Mouse (Mus musculus): ENCODE measurements at regions not wholly inside any gene's neighbourhood (a gene's known extent, or its start where the extent isn't known, plus 50 kb on each side); places are given as distances from the start of the nearest gene placed in this dataset.

DNA sequence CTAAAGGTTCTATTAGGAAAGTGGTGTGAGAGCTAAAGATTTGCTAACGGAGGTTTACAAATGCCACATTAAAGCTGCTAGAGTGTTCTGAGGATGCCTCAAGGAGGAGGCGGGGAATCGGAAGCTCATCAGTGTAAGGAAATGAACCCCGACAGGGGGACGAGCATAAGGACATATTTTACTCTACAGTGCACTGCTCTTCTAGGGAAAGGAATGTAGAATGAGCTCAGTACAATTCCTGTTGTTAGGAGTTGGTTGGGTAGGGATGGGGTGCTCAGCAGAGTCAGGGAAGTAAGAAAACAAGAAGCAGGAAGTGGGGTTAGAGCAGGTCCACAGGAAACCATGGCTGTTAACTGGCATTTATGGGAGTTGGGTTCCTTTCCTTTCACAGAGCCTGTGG lies 54.6 kb downstream of the Mex3b start:
- DNase-seq (ENCODE audit: low spot score in 2 of 2), result no peak
- intact Hi-C loops (cut with DNase I), result loop anchor here (5.0 kb wide), 1 partner anchor 221 kb away; no protein-coding TSS in a partner anchor

DNA sequence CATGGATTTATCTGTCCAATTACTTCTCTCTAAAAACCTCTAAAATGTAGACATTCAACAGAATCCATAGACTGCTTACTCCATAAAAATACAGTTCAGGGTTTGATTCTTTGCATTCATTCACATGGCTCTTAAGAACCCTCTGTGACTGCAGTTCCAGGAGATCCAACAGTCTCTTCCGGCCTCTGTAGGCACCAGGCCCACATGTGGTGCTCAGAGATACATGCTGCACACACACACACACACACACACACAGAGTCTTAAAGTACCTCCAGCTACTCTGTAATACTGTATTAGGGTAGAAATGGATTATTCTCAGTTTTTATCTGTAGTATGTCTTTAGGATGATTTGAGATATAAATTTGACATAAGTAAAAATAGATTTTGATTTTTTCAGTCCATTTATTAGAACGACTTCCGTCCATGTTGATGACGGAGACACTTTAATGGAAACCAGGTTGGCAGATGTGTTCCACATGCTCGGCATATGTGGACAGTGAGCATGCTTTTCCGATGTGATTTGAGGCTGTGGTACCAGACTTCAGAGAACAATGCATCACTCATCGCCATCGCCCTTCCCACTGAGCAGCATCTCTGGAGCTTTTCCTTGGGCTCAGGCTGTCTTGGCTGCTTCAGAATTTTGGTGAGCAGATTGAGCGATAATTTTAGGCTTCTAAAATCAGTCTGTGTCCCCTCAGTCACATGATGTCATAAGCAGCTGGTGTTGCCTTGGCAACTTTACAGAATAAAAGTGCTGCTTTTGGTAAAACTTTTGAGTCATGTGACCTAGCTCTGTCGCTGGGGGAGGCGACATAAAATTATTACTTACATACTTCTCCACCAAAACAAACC lies 56.3 kb downstream of the Mex3b start:
- peak; percentile 82 to 97 for DNase-seq (ENCODE audit: low spot score in 2 of 2)
- intact Hi-C loops (cut with DNase I), result loop anchor here (1.0 to 5.0 kb wide), 7 partner anchors 9 to 458 kb away; no protein-coding TSS in a partner anchor

DNA sequence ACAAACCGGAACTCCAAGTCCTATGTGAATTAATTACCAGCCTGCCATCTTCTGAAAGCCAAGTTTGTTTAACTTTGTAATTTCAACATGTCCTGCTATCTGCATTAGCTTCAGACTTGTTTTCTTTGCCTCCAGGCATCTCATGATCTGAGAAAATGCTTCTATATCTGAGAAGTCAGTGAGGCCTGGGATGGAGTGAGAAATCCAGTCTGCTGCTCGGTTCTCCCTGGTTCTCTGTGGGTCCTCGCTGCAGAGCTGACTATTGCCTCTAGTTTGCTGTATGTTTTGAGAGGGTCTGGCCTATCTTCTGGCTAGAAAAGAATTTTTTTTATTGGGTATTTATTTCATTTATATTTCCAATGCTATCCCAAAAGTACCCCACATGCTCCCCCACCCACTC lies 57.0 kb downstream of the Mex3b start:
- intact Hi-C loops (cut with DNase I), result loop anchor here (5.0 kb wide), 1 partner anchor 218 kb away; no protein-coding TSS in a partner anchor
- DNase-seq (ENCODE audit: low spot score in 2 of 2), result no peak

DNA sequence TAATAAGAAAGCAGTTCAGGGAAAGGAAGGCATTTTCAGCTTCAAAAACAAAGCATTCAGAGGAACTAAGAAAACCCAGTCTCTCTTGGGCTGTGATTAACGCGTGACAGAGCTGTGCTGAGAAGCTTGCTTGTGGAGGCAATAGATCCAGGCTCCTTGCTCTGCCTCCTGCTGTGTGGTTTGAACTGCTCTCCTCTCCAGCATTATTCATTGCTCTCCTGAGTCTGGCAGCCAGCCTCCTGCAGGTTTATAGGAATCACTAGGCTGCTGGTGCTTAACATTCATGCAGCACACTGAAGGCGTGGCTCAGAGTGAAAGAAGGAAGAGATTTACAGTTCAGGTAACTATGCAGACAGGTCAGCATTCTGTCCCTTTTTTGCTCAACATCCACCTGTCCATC lies 71.2 kb downstream of the Mex3b start:
- no peak for DNase-seq (ENCODE audit: low spot score in 2 of 2)
- intact Hi-C loops (cut with DNase I), result no loop called here

DNA sequence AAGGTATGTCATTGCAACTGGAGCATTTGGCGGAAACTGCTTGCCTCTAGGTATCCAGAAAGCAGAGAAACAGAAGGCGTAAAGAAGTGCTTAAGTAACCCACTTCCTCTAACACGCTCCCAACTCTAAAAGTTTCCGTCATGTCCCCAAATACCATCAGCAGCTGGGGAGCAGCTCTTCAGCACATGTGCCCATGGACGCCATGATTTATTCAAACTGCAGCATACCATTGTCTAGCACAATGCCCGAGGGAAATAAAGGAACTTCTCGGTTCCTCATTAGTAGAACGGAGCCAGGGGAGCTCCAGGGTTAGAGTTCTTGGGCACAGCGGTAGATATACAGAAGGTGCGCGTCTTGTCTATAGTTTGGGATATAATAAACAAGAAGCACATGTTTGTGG lies 72.4 kb downstream of the Mex3b start:
- DNase-seq (ENCODE audit: low spot score in 2 of 2), result no peak
- intact Hi-C loops (cut with DNase I), result no loop called here

DNA sequence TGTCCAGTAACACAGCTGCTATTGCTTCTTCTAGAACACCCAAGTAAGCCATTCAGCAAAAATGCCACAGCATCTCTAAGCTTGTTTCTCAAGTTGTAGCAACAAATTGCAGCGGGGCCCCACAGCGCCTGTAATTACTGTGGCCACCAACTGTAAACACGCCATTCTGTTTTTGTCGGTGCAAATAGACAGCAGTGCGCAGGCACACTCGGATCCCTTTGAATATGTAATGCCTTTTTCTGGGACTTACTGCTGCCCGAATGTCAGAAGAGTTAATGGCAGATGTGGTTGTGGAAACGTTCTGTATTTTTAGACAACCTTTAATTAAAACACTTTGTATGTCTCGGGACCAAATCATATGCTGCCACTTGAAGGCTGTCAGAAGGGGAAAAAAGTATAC lies 76.2 kb downstream of the Mex3b start:
- intact Hi-C loops (cut with DNase I), result no loop called here
- DNase-seq (ENCODE audit: low spot score in 2 of 2), result peak; percentile 45 to 49

DNA sequence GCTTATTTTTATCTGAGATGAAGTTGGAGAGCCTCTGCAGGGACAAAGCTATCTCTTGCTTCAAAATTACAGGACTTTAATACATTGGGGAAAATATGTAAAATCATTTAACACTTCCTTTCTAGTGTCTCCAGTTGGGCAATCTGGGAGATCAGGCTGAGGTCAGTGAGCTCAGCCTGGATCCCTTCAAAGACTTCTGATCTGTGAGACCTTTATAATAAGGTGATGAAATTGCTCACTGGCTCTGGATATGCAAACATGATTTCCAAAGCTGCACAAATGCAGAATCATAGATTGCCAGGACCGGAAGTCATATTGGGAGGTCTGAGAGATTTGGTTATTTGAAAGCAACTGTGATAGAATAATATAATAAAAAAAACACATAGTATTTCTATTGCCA lies 76.7 kb downstream of the Mex3b start:
- DNase-seq (ENCODE audit: low spot score in 2 of 2), result no peak

DNA sequence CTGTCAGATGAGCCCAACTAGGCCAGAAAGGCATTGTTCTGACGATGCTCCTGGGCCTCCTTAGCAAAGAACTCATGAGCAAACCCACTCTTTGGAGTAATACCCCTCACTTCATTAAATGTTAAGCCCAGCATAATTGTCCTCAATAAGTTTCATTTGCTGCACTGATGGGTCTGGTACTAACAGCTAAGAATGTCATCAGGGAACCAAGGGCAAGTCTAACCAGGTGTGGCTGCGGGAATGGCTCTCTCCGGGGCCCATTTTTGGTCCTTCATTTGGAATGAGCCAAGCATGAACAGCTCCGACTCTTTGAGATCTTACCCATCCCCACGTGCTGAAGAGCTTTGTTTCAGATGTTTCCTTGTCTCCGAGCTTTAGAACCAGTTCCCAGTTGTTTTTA lies 82.2 kb downstream of the Mex3b start:
- no peak for DNase-seq (ENCODE audit: low spot score in 2 of 2)
- intact Hi-C loops (cut with DNase I), result no loop called here

More for the DNA sequence above, 76.7 kb downstream of the Mex3b start:
- intact Hi-C loops (cut with DNase I), result no loop called here

DNA sequence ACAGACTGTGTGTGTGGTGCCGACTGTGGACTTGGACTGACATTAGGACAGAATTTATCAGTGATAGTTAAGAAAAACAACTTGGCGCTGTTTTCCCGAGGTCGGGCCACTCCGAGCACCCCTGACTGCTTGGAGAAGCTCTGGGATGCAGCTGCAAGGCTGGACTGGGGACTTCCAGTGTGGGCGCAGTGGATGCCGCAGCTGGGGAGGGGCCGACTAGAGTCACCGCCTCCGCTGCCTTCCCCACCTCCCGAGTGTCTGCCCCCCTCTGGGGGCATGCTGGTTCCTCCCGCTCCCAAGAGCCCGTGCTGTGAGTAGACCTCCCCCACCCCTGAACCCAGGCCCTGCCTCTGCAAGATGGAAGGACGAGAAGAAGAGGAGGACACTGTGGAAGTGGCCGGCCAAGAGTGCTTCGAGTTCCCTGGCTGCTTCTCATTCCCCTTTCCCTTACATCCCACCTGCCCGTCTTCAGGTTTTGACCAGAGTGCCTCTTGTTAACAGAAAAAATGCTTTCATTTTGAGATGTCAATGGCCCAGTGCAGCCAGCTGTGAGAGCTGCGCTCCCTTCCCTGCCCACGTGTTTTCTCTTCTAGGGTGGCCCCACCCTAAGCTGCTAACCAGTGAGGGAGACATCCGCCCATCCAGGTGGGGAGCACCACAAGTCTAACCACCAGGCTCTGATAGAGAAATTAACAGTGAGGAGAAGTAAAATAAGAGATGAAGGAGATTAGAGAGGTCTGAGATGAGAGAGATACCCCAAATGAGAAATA lies 90.3 kb downstream of the Mex3b start:
- DNase-seq (ENCODE audit: low spot score in 2 of 2), result no peak
- intact Hi-C loops (cut with DNase I), result no loop called here

DNA sequence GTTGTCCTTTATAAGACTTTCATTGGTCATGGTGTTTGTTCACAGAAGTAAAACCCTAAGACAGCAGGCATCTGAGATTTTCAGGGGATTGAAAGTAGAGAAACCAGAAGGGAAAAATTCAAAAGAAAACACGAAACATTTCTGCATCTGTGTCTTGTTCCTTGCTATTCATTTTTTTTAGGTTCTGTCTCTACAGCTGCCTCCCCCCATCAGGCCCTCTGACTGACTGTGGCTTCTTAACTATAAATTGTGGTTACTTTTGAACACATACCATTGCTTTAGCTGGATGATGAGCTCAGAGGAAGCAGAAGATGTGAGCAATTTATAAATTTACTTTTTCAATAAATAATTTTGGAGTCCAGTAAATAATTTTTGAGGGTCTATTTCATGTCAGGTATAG lies 103.5 kb downstream of the Mex3b start:
- DNase-seq (ENCODE audit: low spot score in 2 of 2), result no peak
- intact Hi-C loops (cut with DNase I), result no loop called here

DNA sequence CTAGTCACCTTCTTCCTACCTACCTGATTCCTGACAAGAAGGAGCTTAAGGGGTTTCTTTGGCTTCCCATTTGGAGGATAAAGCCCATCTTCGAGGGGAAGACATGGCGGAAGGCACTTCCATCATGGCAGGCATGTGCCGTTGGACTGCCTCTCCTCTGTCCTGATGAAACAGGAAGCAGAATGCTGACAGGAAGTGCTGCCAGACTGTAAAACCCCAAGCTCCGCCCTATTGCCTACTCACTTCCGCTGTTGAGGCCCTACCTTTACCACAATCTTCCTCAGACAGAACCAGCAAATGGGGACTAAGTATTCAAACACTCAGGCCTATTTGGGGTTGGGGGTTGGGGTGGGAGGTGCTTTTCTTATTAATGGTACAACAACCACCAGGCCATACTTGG lies 104.1 kb downstream of the Mex3b start:
- no peak for DNase-seq (ENCODE audit: low spot score in 2 of 2)

DNA sequence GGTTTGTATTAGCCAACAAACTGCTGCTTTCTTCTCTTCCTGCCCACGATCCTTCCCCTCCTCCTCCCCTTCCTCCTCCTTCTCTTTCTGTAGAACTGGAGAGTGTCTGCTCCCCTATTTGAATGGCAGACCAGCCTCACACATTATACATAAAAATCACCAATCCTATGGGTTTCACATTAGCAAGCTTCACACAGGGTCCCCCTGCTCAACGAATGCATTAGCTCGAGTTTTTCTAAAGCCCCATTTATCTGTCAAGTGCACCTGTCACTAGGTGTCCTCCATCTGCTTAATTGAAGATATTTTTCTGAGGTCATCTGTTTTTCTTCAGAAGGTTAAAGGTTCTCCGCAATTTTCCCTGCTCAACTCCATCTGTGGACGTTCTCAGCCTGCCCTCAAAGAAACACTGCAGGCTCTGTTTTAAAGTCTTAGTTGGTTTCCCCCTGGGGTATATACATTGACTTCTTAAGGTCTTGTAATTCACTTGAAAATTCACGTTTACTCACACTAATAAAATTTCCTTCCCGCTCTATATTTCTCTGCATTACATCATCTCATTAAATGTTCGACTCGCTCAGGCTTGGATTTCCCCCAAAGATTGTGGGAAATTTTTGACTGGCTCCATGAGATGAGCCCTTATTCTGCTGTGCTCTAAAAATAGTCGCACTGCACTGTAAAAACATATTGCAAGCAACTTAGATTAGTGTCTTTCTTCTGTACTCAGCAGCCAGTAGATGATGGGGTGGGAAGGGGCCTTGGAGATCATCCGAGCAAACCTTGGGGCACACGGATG lies 105.3 kb downstream of the Mex3b start:
- DNase-seq (ENCODE audit: low spot score in 2 of 2), result peak in 1 of 2 experiments; percentile 43
- intact Hi-C loops (cut with DNase I), result no loop called here

More for the DNA sequence above, 104.1 kb downstream of the Mex3b start:
- intact Hi-C loops (cut with DNase I), result no loop called here

DNA sequence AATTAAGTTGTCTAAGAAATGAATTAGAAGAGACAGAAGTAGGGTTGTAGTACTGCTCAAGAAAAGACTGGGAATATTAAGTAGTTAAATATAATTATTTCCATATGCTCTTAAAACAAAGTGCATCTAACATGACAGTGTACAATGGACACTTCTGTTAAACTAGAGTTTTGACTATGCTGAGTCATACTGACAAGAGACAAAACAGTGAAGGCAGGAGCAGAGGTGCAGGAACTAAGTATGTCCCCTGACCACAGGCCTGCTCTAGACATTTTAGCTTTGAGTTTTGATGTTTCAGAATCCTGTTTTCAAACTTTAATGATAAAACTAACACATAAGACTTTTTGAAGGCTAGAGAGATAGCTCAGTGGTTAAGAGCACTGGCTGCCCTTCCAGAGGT lies 123.6 kb downstream of the Mex3b start:
- intact Hi-C loops (cut with DNase I), result no loop called here
- DNase-seq (ENCODE audit: low spot score in 2 of 2), result no peak

DNA sequence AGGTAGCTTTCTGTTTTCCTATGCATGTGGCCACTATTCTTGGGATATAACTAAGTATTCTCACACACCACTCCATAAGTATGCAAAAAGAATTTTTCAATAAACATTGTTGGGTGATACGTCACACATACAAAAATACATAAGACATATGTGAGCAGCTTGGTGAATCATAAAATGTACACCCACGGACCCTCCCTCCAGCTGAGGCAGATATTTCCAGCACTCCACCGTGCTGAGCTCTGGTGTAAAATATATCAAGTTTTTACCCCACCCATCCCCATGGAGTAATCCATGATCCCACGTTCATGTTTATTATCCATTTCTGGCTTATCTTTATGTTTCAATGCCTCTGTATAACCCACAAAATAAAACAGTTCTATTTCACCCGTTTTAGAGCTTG lies 126.0 kb downstream of the Mex3b start:
- peak; percentile 28 to 95 for DNase-seq (ENCODE audit: low spot score in 2 of 2)

DNA sequence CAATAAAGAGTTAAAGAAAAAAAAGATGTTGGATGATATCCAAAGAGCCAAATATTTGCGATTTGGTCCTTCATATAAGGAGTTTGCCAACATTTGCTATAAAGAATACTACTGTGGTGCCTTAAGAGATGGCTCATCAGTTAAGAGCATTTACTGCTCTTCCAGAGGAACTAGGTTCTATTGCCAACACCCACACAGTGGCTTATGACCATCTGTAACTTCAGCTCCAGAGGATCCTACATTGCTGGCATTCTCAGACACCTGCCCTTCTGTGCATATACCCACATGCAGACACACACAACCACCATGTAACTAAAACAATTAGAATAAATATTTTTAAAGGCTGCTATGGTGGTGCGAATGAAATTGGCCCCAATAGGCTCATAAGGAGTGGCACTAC lies 131.7 kb downstream of the Mex3b start:
- no peak for DNase-seq (ENCODE audit: low spot score in 2 of 2)

More for the DNA sequence above, 126.0 kb downstream of the Mex3b start:
- intact Hi-C loops (cut with DNase I), result loop anchor here (1.0 kb wide), 3 partner anchors 70 to 388 kb away; no protein-coding TSS in a partner anchor

DNA sequence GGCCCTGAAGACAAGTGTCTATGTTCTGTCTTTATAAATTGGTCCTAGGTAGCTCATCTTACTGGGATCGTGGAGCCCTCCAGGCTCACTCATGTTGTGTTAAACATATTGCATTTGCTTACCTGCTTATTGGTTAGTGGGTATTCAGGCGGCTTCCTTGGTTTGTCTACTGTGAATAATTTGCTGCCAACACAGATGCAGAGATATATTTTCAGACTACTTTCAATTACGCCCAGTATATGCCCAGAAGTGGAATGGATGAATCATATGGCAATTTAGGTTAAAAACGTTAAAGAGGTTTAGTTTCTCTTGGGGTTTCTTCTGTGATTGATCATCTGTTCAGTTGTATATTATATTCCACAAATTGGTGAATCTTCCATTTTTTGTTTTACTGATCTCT lies 140.4 kb downstream of the Mex3b start:
- DNase-seq (ENCODE audit: low spot score in 2 of 2), result peak in 1 of 2 experiments; percentile 54
- intact Hi-C loops (cut with DNase I), result no loop called here

More for the DNA sequence above, 131.7 kb downstream of the Mex3b start:
- intact Hi-C loops (cut with DNase I), result no loop called here

DNA sequence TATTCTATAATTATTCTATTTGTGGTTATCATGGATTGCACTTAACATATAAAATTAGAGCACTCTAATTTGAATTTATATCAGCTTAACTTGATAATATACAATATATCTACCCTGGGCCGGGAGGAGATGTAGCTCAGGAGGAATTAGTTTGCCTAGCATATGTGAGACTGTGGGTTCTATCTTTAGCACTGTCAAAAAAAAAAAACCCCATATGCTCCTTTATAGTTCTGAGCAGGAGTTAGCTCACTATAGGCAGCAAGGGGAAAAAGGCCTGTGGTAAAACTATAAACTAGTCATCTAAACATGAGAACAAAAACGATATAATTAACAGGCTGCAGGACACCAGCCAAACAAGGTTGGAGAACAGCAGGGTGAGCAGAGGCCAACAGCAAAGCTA lies 145.0 kb downstream of the Mex3b start:
- intact Hi-C loops (cut with DNase I), result loop anchor here (1.0 to 10.0 kb wide), 3 partner anchors 89 to 370 kb away; no protein-coding TSS in a partner anchor
- DNase-seq (ENCODE audit: low spot score in 2 of 2), result peak; percentile 13 to 60

DNA sequence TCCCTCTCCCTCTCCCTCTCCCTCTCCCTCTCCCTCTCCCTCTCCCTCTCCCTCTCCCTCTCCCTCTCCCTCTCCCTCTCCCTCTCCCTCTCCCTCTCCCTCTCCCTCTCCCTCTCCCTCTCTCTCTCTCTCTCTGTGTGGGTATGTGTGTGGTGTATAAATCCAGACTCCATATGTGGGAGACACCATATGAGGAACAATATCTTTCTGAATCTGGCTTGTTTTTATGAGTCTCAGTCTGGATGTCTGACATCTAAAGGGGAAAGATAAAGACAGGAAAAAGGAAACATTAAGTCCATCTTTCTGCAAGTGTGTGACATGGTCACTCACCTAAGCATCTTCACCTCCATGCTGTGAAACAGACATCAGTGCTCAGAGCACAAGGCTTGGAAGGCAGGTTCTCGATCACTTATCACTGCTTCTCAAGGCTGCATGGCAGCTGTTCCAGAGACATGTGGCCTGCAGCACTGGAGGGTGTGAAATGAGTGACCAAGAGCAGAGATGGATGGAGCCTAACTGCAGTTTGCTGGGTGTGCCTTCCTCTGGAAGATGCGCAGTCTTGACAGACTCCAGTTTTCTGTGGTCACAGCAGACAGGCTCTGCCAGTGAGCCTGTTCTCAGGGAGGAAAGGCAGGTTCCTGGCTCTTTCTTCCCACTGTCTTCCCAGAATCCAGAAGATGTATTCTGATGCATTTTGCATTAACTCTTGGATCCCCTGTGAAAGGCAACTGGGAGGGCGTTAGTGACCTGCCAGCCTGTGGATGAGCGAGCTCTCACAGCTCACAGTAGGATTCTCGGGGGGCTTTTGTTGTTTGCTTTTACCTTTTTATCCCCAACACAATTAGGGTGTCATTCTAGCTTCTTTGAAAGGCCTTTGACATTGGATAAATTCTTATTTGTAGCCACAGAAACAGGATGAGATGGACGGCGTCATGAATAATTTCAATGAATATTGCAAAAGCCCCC lies 147.9 kb downstream of the Mex3b start:
- peak; percentile 21 to 63 for DNase-seq (ENCODE audit: low spot score in 2 of 2)
- intact Hi-C loops (cut with DNase I), result loop anchor here (5.0 to 10.0 kb wide), 2 partner anchors 130 to 367 kb away; no protein-coding TSS in a partner anchor

Data from left cerebral cortex, postnatal 25 days (tissue).